Mouse (Mus musculus) spleen, adult 2 months (tissue): ENCODE data around the gene Rab36. TPM values are rescaled to one million over a fixed set of nuclear protein-coding genes. Genes with fewer than 3 reads are reported as not detected.

Source experiments
- DNase-seq, 2 experiments: peaks; one replicate each; pipeline versions ENCODE4 v3.0.0 to v3.0.0-alpha.2; 2012 to 2021; ENCODE audit warnings: low spot score in 2 of 2, low read depth in 1 of 2
- H3K27ac ChIP-seq: fragments of 200-500 bp; 2 replicates; pipeline ENCODE4 v1.5.1; 2012; ENCODE audit warnings: low read length, inconsistent platforms; ENCODE audit not compliant: insufficient read depth
- H3K27me3 ChIP-seq: fragments of 200-500 bp; 2 replicates; pipeline ENCODE4 v1.6.1; 2012; ENCODE audit warnings: mild to moderate bottlenecking, moderate library complexity, low read length, inconsistent platforms; ENCODE audit not compliant: control insufficient read depth, insufficient read depth
- H3K36me3 ChIP-seq: fragments of 200-500 bp; 2 replicates; pipeline ENCODE4 v1.6.1; 2012; ENCODE audit warnings: mild to moderate bottlenecking, low read length, inconsistent platforms; ENCODE audit not compliant: control insufficient read depth, insufficient read depth
- H3K4me1 ChIP-seq: fragments of 200-500 bp; 2 replicates; pipeline ENCODE4 v1.6.1; 2011; ENCODE audit warnings: inconsistent platforms; ENCODE audit not compliant: control insufficient read depth, insufficient read depth, insufficient read length
- H3K4me3 ChIP-seq: fragments of 200-500 bp; 2 replicates; pipeline ENCODE4 v1.5.1; 2011; ENCODE audit warnings: mild to moderate bottlenecking, inconsistent platforms; ENCODE audit not compliant: insufficient read depth, insufficient read length; ENCODE audit errors: extremely low read depth
- CTCF ChIP-seq: fragments of 200-500 bp; IDR thresholded peaks from 2 replicates; pipeline ENCODE4 v1.5.1; 2011; ENCODE audit warnings: mild to moderate bottlenecking, inconsistent platforms; ENCODE audit not compliant: insufficient read depth, insufficient read length, insufficient replicate concordance; ENCODE audit errors: extremely low read depth
- POLR2A ChIP-seq: fragments of 200-500 bp; IDR thresholded peaks from 2 replicates; pipeline ENCODE4 v1.6.1; 2011; ENCODE audit warnings: low read depth, low read length, inconsistent platforms
- WGBS: fragments of 180-500 bp; shearing (Covaris S2); methylation state at CpG from one replicate; pipeline ENCODE4 v1.1.7; 2018; 5-methylcytosine and 5-hydroxymethylcytosine counted together
- polyA plus RNA-seq: library from polyadenylated mRNA; depleted of rRNA; stranded (reverse); fragments of >200 nt; gene quantifications from 2 replicates; pipeline ENCODE4 v1.2.3, GENCODE M21; 2012

Rab36 gene
- polyA plus RNA-seq, 1 experiment: 3.7 TPM

- Histone ChIP-seq H3K4me1 (peaks cover 8% of the 10 kb centered on the region; the same call in 1 of the 2 replicates), H3K27ac (no peak overlapping the region), H3K27me3 (0 out of 2 replicates have a peak, but pooled peaks cover under 1% of the 10 kb centered on the region), H3K4me3 (no peak overlapping the region), H3K36me3 (no peaks in the 10 kb centered on the region)
- TF ChIP-seq POLR2A: no peak
- no peak for TF ChIP-seq CTCF
- WGBS: 36% methylated on average over 5 of the region's 5 CpGs
- peak in 1 of 2 experiments; percentile 47 for DNase-seq
These were observed 18.8 kb downstream of the Rab36 start for GRCm38 (mm10) chr10:75055672-75056071.

GRCm38 (mm10) chr10:75056255-75056654, 19.4 kb downstream of the Rab36 start:
- Histone ChIP-seq H3K27me3 (peaks cover 6% of the 10 kb centered on the region; the same call in 1 of the 2 replicates), H3K36me3 (no peaks in the 10 kb centered on the region), H3K27ac (no peak overlapping the region), H3K4me1 (peaks cover 8% of the 10 kb centered on the region; the same call in 1 of the 2 replicates), H3K4me3 (no peak overlapping the region)
- TF ChIP-seq POLR2A (no peak), CTCF (no peak)
- DNase-seq: no peak
- WGBS: 87% methylated on average over 4 of the region's 4 CpGs

- Histone ChIP-seq H3K27me3 (peaks cover 9% of the 10 kb centered on the region; the same call in 1 of the 2 replicates), H3K36me3 (no peaks in the 10 kb centered on the region), H3K4me3 (no peak overlapping the region), H3K27ac (no peak overlapping the region), H3K4me1 (peaks cover 16% of the 10 kb centered on the region)
- DNase-seq: no peak
- WGBS: 96% methylated on average over 8 of the region's 8 CpGs
- no peak for TF ChIP-seq CTCF
- TF ChIP-seq POLR2A: no peak
These were observed 21.5 kb downstream of the Rab36 start for GRCm38 (mm10) chr10:75058336-75058735.

- 65% methylated on average over 9 of the region's 9 CpGs for WGBS
- Histone ChIP-seq H3K4me1 (peaks cover 22% of the 10 kb centered on the region), H3K27ac (no peak overlapping the region)
These were observed 22.0 kb downstream of the Rab36 start for GRCm38 (mm10) chr10:75058761-75059395.

GRCm38 (mm10) chr10:75059396-75059795, 22.5 kb downstream of the Rab36 start:
- DNase-seq: peak; percentile 57 to 70
- Histone ChIP-seq H3K4me3 (0 out of 2 replicates have a peak overlapping the region, but pooled peaks have one; percentile 5), H3K4me1 (peaks cover 23% of the 10 kb centered on the region), H3K36me3 (no peaks in the 10 kb centered on the region), H3K27ac (no peak overlapping the region), H3K27me3 (peaks cover 9% of the 10 kb centered on the region; the same call in 1 of the 2 replicates)
- TF ChIP-seq POLR2A (no peak), CTCF (peak; percentile 93)
- 1% methylated on average over 11 of the region's 11 CpGs for WGBS

More at GRCm38 (mm10) chr10:75058761-75059395, 22.0 kb downstream of the Rab36 start:
- Histone ChIP-seq H3K36me3 (no peaks in the 10 kb centered on the region), H3K27me3 (peaks cover 9% of the 10 kb centered on the region; the same call in 1 of the 2 replicates), H3K4me3 (no peak overlapping the region)
- no peak for TF ChIP-seq CTCF
- TF ChIP-seq POLR2A: no peak
- no peak for DNase-seq

- no peak for TF ChIP-seq POLR2A
- TF ChIP-seq CTCF: no peak
- under 1% methylated on average over 52 of the region's 73 CpGs for WGBS
- peaks cover 9% of the 10 kb centered on the region; the same call in 1 of the 2 replicates for H3K27me3 ChIP-seq
- no peak within 1 kb of the TSS for H3K27ac ChIP-seq
- H3K4me1 ChIP-seq: peaks cover 23% of the 10 kb centered on the region
- no peaks in the 10 kb centered on the region for H3K36me3 ChIP-seq
- DNase-seq: peak in 1 of 2 experiments; percentile 71
- peak within 1 kb of the TSS; percentile 86 for H3K4me3 ChIP-seq
These were observed 23.5 kb downstream of the Rab36 start, which contains the start of gene Bcr for GRCm38 (mm10) chr10:75060217-75060842. TSS of gene Bcr (plus strand) at chr10:75060592.
